Mouse (Mus musculus): ENCODE measurements at regions not wholly inside any gene's neighbourhood (a gene's known extent, or its start where the extent isn't known, plus 50 kb on each side); places are given as distances from the start of the nearest gene placed in this dataset.

DNA sequence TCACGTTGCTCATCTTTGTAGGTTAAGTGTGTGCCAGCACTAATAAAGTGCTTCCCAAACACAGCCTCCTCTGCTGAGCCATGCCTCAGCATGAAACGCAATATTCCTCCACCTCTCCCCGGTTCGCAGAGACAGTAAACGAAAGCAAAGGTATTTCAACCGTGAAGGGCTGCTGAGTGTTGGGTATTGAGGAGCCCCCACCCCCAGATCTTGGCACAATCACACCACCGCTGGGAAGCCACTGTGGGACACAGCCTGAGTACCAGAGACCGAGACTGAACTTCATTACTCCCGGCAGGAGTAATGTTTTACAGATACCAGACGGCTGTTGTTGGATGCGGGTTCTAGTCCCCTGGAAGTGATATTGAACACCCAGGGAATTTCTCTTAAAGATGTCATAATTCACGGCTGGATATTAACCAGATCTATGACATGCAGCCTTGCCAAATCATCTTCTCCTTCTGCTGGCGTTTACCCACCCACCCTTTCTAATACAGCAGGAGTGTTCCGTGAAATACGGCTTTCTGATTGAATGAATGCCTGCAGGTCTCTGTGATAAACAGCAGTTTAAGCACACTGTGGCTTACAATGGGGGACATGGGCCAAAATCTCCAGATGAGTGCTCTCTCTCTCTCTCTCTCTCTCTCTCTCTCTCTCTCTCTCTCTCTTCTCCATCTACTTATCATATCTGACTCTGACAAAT lies 328.9 kb downstream of the Pax1 start:
- no peak for DNase-seq

DNA sequence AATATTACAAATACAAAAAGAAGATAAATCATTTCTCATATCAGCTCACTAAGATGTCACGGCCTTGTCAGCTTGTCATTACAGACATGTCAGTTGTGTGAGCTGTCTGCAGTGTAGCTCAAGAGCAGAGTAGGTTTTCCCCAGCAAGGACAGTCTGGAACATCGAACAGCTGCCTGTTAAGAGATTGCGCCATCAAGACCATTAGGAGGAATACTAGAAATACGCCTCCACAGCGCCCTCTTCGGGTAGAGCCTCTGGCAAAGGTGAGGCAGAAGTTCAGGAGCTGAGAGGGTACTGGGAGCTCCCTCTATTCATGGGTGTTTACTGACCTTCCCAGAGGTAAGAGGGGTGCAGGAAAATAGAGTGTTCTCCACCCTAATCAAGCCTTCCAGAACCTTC lies 327.0 kb downstream of the Pax1 start:
- peak; percentile 50 for DNase-seq

DNA sequence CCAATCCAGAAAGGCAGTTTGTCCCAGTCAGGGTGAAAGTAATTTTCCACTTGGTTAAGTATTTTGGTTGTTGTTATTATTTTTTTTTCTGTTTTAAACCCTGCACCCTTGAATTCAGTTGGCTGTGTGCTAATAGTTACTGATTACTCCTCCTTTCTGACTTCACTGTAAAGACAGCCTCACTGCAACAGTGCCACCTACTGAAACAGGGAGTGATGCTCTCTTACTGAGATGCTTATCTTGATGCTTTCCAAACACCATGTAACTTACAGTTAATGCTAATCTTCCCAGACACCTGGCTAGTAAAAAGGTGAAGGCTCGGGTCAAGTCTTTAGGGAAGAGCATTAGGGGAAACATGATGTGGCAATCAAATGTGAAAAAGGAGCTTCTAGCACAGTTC lies 294.9 kb downstream of the Pax1 start:
- DNase-seq, result peak; percentile 6

DNA sequence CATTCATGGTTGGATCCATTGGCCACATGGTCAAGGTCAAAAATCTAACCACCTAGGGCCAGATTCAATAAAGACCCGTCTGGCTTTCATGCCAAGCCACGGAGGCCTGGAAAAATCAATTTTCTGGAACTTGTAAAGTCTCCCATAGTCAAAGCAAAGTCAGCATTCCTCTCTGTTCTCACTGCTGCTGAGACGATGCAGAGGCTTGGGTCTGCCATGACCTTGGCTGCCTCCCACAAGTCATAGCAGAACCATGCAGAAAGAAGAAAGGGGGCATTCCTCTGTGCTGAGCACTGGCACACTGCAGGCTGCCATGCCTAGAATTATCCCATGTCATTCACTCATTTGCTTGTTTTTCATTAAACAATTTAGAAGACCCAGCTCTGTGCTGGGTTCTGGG lies 288.5 kb downstream of the Pax1 start:
- no peak for DNase-seq

DNA sequence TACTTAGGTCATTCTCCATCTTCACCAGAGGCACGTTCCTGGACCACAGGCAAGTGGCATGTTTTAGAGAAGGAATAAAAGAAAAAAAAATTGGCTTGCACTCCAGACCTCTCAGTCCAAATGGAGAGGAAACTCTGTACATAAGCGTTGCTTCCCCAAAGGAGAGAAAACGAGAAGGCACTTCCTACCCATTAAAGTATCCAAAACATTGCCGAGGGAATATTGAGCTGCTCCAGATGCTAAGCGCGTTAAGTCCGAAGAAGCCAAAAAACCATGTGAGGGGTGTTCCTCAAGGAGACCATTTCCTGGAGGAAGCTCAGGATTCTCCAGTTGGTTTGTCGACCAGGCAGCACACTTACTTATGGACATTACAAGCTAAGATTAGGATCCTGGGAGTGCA lies 286.2 kb downstream of the Pax1 start:
- DNase-seq, result no peak

DNA sequence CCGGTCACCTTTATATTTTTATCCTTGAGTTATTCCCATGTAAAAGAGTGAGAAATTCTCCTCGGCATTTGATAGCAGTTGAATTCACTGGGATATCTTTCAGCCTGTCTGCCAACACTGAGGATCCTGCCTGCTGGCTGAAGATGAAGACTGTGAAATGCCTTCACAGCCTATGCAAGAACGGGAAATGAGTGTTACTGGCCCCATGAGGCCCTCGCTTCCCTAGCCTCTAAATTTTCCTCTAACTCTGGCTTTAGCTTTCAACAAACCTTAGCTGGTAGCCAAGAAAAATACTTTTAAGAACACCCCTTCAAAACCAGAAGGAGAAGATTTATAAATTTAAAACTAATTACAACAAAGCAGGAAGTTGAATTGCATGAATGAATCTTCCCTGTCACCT lies 285.8 kb downstream of the Pax1 start:
- DNase-seq, result no peak

DNA sequence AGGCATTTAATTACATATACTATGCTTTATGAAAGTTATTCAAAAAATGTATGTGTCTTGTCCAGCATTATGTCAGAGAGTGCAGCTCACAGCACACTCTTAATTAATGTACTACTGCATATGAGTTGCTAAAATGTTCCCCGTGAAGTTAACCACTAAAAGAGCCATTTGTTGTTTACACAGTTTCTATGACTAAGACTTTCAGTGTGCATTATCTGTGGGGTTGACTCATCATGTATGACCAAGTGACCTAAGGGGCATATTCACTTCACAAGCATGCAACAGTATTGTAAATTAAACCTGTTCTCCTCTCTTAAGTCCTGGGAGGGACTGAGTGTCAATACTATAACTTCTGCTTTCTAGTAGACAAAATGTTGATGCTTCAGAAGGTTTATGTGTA lies 276.2 kb downstream of the Pax1 start:
- no peak for DNase-seq

DNA sequence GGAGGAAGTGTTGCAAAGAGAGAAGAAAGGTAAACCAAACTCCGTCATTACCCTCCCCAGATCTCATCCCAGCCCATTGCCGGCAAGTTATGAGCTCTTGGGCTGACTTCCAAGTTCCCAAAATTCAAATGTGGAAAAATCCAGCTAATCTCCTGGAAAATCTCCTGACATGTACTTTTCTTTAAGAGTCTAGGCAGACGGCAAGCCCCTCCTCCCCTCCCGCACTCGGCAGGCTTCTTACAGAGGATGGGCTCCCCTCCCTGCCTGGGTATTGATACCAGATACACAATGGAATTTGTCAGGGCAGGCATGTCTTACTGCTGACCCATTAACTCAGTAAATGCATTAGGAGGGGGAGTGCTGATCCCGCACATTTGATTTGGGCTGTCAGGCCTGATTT lies 271.0 kb downstream of the Pax1 start:
- no peak for DNase-seq

DNA sequence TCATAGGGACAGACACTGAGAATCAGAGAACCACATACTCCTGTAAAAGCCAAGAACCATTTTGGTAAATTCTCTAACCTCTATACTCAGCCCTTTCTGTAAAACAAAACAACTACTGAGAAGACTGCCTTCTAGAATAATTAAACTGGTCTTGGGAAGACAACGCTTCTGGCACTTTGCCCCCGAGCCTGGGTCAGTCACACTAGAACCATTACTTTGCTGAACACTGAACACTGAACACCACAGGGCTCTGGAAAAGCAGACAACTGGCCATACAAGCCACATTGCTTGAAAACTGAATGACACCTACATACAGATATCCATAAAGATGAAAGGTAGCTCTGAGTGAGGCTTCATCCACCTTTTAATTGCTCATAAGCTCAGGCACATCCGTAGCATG lies 268.0 kb downstream of the Pax1 start:
- DNase-seq, result no peak

DNA sequence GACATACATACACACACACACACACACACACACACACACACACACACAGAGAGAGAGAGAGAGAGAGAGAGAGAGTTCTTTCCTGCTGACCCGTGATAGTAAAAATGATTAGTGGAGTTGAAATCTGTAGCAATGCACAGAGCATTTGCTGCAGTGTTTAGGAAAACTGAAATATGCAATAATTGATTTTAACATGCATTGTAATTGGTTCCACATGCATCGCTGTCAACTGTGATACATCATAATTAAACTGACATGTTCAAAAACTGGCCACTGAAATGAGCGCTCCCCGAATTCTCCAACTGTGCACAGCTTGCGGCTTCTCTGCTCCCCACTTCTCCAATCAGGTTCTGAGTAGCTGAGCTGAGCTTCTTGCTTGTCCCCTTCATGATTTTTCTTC lies 265.4 kb downstream of the Pax1 start:
- DNase-seq, result no peak

DNA sequence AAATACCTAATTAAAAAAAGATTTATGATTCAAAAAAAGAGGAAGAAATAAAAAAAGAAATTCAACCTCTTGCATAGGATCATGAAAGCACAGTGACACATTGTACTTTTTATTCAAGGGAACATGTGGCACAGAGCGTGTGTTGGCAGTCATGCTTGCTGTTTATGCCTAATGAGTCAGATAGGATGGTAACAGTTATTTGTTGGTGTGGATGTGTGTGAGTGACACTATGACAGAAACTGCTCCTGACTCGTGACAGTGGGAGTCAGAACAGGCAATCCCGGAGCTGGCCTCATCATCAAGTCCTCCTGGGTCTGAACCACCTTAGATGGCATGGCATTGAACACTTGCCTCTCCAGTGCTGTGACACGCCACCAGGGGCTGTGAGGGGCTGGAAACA lies 261.4 kb downstream of the Pax1 start:
- DNase-seq, result no peak

DNA sequence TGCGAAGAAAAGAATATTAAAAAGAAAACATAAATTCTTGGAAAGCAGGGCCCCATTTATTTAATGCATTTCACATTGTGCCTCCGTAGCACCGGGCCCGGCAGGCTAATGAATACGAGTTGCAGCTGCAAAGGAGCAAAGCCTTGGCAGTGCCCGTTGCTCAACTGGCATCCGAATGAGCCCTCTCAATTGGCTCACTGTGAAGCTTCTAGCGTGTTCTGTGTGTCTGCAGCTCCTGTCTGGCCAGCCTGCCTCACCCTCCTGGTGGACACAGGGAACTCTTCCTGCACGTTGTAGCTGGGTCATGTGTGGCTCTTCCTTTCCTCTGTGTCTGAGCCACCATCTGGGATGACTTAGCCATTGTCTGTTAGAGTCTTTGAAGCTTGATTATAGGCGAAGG lies 256.1 kb downstream of the Pax1 start:
- no peak for DNase-seq

DNA sequence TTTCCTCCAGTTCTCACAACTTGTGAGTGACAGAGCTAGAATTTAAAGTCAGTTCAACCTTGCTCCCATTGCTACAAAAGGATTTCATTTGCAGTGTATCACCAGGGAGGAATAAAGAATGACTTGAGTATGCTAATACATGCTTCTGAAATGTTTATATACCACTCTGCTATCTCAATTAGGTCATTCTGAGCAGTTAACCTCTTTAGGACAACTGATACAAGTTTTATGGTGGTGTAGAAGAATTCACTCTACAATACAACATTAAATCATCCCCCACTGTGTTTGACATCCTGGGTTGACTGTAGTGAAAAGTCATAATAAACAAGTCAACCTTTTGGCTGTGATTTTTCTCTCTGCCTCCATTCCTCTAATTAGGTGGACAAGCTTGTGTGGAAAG lies 248.6 kb downstream of the Pax1 start:
- no peak for DNase-seq

DNA sequence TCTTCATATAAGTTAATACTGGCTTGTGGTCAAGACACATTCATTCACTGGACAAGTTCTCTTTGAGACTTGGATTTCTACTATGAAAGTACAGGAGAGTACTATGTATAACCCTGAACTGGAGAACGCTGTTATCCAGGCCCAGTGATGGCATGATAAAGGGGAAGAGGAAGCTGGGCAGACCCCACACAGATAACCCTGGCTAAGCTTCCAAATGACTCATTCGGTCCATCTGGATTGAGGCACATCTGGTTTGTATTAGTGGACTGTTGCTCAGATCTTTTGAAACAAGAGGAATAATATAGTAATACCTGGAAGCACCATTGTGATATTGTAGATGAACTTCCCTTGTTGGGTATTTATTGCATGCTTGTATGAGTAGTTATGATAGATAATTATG lies 239.9 kb downstream of the Pax1 start:
- DNase-seq, result no peak

DNA sequence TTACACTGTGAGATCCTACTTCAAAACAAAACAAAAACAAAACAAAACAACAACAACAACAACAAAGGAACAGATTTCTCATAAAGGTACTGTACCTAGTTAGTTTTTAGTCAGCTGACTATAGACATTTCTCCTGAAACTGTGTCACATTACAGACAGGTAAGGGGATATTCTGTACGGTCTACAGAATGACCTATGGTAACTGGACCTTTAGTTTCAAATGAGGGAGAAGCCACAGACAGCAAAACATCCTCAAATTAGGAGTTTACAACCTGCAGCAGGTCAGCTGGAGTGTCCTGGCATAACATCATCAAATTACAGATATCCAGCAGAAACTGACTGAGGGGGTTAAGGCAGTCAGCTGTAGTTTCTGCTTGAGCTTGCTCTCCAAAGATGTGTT lies 210.7 kb downstream of the Pax1 start:
- no peak for DNase-seq

DNA sequence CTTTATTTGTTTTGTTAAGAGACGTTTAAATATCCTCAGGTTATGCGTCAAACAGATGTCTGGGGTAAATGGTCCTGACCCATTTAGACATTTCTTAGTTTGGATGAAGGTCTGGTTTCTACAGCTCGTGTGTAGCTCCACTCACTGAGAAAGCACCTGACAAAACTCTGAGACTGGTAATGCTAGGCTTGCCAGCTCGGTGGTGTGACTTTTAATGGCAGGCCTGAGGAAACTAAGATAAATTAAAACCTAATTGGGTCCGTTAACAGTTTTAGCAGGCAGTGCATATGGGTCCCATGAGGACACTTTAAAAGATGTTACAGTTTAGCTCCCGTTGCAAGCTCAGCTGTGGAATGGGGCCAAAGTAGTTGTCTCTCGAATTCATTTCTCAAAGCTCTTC lies 199.5 kb downstream of the Pax1 start:
- no peak for DNase-seq

DNA sequence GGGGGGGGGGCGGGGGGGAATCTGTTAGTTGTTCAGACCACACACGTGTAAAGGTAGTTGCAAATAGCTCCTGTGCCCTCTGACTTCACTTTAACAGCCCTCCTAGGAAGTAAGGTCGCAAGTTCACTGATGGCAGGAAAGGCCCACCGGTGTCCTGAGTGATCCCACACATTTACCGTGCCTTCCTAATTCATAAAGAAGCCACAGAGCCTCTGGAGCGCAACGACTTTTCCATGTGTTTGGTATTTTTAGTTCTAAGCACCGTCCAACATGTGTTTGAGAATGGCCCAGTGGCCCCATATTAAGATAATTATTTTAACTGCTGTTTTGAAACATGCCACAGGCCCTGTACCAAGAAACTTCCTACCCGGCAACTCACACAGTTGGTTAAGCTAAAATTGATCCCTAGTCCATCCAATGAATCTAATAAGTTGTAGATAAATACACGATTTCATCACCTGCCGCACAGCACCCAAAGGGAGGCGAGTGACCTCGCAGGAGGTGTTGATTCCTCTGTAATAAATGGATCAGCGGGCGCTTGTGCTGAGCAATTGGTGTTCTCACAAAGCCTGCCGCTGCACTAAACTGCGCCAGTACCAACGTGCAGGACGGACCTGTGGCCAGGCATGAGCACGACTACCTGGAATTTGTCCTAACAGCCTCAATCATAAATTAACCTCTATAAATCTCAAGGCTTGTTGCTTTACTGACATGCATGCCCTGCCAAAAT lies 198.9 kb downstream of the Pax1 start:
- DNase-seq, result no peak

DNA sequence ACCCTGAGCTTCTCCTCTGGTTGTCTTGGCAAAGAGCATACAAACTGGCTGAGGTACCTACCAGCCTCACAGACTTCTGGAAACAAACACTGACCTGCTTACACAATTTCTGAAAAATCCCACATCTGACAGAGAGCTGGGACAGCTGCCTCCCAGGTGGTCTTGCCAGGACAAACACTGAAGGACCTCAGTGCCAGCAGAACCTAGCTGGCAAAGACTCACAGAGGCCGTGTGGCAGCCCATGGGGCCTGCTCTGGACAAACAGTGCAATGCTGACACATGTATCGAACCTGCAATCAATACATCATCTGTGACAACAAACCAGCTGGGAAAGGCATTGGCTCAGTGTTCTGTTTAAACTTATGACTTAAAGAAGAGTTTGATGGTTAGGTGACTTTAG lies 167.4 kb downstream of the Pax1 start:
- peak; percentile 1 for DNase-seq

DNA sequence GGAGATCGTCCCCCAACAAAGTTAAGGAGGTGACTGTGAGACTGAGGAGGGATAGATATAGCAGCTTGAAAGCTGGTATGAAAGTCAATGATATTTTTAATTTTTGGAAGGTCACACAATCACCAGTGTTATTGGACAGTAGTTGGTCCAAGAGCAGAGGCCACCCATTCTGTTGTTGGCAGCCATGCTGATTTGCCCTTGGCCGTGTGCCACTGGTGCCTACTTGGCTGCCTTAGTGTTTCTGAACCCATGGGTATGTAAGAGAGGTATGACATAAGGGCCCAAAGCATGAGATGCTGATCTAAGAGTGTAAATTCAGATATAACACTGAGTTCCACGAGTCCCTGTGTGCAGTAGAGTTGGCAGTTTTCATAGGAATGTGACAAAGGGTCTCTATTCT lies 153.7 kb downstream of the Pax1 start:
- peak; percentile 20 for DNase-seq

DNA sequence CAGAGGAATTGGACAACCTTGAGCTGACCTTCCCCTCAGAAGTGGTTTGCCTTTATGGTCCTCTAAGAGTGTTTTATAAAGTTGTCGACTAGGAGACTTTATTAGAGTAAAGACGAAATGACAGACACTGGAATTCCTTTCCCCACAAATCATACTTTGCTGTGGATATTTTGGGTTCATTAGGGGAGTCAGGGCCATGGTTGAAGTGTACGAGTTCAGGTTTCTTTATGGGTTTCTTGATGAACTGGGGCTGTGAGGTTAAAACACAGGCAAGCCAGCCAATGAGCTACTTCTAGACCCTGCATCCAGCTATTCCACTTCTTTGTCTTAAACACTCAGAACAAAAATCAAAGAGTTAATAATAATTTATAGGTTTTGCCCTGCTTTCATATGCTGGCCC lies 153.0 kb downstream of the Pax1 start:
- no peak for DNase-seq

DNA sequence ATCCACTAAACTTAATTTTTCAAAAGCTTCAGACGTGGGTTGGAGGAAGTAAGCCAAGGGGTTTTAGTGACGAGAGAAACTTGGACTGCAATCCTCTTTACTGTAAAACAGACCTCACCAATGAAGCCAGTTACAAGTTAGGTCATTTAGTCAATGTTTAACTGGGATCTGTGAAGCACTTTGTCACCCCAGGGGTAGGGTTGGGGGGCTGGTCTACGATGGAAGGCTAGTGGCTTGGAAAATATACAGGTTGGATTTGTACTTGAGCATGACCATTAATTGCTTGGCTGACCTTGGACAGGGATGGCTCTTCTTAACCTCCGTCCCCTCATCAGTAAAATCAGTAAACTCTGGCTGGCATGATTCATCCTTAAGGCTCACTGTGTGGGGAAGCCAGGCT lies 142.2 kb downstream of the Pax1 start:
- no peak for DNase-seq

DNA sequence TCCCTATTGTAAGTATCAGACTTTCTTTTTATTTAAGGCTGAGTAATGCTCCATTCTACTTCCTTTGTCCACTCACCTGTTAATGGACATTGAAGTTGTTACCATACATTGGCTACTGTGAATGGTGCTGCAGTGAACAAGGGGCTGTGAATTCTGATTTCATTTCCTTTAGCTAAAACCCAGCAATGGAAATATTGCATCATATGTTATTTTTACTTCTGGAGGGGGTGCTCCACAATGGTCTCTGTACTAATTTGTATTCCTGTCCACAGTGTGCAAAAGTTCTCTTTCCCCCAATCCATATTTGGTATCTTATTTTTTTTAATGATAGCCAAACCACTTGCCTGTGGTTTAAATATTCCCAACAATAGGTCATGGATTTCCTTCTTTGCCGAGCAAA lies 137.0 kb downstream of the Pax1 start:
- no peak for DNase-seq

DNA sequence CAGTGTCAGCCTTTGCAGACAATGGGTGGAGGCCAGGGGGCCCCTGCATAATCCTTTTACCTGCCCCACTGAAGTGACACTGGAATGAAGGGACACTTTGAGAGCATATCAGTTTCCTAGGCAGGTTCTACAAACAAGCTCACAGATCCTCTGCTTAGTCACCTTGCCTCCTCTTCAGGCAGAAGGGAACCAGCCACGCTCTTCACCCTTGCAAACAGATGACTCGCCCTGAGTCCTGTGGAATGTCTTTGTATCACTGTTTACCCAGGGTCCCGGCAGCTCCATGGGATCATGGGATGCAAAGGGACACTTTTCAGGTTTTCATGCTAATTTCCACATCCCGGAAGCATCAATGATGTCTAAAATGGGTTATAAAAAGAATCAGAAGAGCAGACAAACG lies 94.2 kb downstream of the Pax1 start:
- no peak for DNase-seq

Data from adrenal gland, postnatal 25 days (tissue).